8 mouse cellular contexts compared by ENCODE assay signal in genomic region chr3:60611839-60612238, GRCm38 (mm10).
DNase-seq lines count a peak whose midpoint lies in the region; ATAC-seq lines count a peak whose summit lies in the region.

No protein-coding gene starts in this region.

- no peaks in the 10 kb centered on the region for H3K27me3 ChIP-seq in forebrain, embryonic 14.5 days (replicated peaks; ENCODE audit: control insufficient read depth, insufficient read depth, low read length)
- no peaks in the 10 kb centered on the region for H3K27me3 ChIP-seq in forebrain, embryonic 15.5 days
- H3K27me3 ChIP-seq in midbrain, embryonic 14.5 days (ENCODE audit: control insufficient read depth, insufficient read depth, low read length) = no peaks in the 10 kb centered on the region
- no peaks in the 10 kb centered on the region for H3K27me3 ChIP-seq in midbrain, embryonic 15.5 days (replicated peaks)

- peak; percentile 78 for DNase-seq in forebrain, embryonic 14.5 days (ENCODE audit: low spot score)
- DNase-seq in midbrain, embryonic 14.5 days = peak; percentile 86
- DNase-seq in c-Kit-positive CD71-positive TER-119-negative erythroid progenitor cells, embryonic 14.5 days (ENCODE audit: low read depth) = peak; percentile 63
- DNase-seq in lung, postnatal 36 days = peak; percentile 86
- peak; percentile 81 for DNase-seq in thymus, postnatal 0 days (ENCODE audit: low spot score)

- no peaks in the 10 kb centered on the region for H3K4me1 ChIP-seq in forebrain, embryonic 14.5 days (ENCODE audit: control insufficient read depth, insufficient read depth, low read length)
- H3K4me1 ChIP-seq in forebrain, embryonic 15.5 days = peaks cover 6% of the 10 kb centered on the region; the same call in 1 of the 2 replicates
- H3K4me1 ChIP-seq in midbrain, embryonic 14.5 days (ENCODE audit: control insufficient read depth, insufficient read depth, low read length) = no peaks in the 10 kb centered on the region
- H3K4me1 ChIP-seq in midbrain, embryonic 15.5 days = no peaks in the 10 kb centered on the region

- ATAC-seq in forebrain, embryonic 14.5 days = no peak
- ATAC-seq in forebrain, embryonic 15.5 days (replicated peaks) = no peak
- ATAC-seq in midbrain, embryonic 14.5 days (ENCODE audit: low FRiP score, low TSS enrichment) = no peak
- ATAC-seq in midbrain, embryonic 15.5 days (replicated peaks) = no peak
- ATAC-seq in granulocyte monocyte progenitor cell, adult 5-6 weeks (replicated peaks; ENCODE audit: poor library complexity, severe bottlenecking) = peak; percentile 37

- H3K4me3 ChIP-seq in forebrain, embryonic 14.5 days (ENCODE audit: low read depth, low read length) = no peak overlapping the region
- H3K4me3 ChIP-seq in forebrain, embryonic 15.5 days = no peak overlapping the region
- no peak overlapping the region for H3K4me3 ChIP-seq in midbrain, embryonic 14.5 days (replicated peaks; ENCODE audit: low read depth, low read length)
- no peak overlapping the region for H3K4me3 ChIP-seq in midbrain, embryonic 15.5 days

- H3K27ac ChIP-seq in forebrain, embryonic 14.5 days (ENCODE audit: low read depth, low read length) = no peak overlapping the region
- H3K27ac ChIP-seq in forebrain, embryonic 15.5 days (replicated peaks) = no peak overlapping the region
- H3K27ac ChIP-seq in midbrain, embryonic 14.5 days (replicated peaks; ENCODE audit: low read depth, low read length) = no peak overlapping the region
- no peak overlapping the region for H3K27ac ChIP-seq in midbrain, embryonic 15.5 days

- no peak overlapping the region for H3K4me2 ChIP-seq in forebrain, embryonic 14.5 days (ENCODE audit: low read length)
- no peak overlapping the region for H3K4me2 ChIP-seq in forebrain, embryonic 15.5 days (replicated peaks)
- H3K4me2 ChIP-seq in midbrain, embryonic 14.5 days (ENCODE audit: low read length) = no peak overlapping the region
- no peak overlapping the region for H3K4me2 ChIP-seq in midbrain, embryonic 15.5 days

- no peak overlapping the region for H3K9ac ChIP-seq in forebrain, embryonic 14.5 days (ENCODE audit: low read length)
- H3K9ac ChIP-seq in forebrain, embryonic 15.5 days (replicated peaks) = no peak overlapping the region
- no peak overlapping the region for H3K9ac ChIP-seq in midbrain, embryonic 14.5 days (replicated peaks; ENCODE audit: low read length)
- H3K9ac ChIP-seq in midbrain, embryonic 15.5 days = no peak overlapping the region

- no peaks in the 10 kb centered on the region for H3K36me3 ChIP-seq in forebrain, embryonic 14.5 days (ENCODE audit: control insufficient read depth, insufficient read depth, low read length)
- H3K36me3 ChIP-seq in forebrain, embryonic 15.5 days = no peaks in the 10 kb centered on the region
- no peaks in the 10 kb centered on the region for H3K36me3 ChIP-seq in midbrain, embryonic 14.5 days (ENCODE audit: control insufficient read depth, insufficient read depth, low read length)
- H3K36me3 ChIP-seq in midbrain, embryonic 15.5 days (replicated peaks) = no peaks in the 10 kb centered on the region

- 11% methylated on average over 2 of the region's 2 CpGs for WGBS in forebrain, embryonic 14.5 days
- 7% methylated on average over 2 of the region's 2 CpGs for WGBS in forebrain, embryonic 15.5 days
- WGBS in midbrain, embryonic 14.5 days = 11% methylated on average over 2 of the region's 2 CpGs
- WGBS in midbrain, embryonic 15.5 days = 12% methylated on average over 2 of the region's 2 CpGs

- no peaks in the 10 kb centered on the region for H3K9me3 ChIP-seq in forebrain, embryonic 14.5 days (replicated peaks; ENCODE audit: control insufficient read depth, low read length)
- no peaks in the 10 kb centered on the region for H3K9me3 ChIP-seq in forebrain, embryonic 15.5 days
- H3K9me3 ChIP-seq in midbrain, embryonic 14.5 days (ENCODE audit: control insufficient read depth, low read length) = no peaks in the 10 kb centered on the region
- no peaks in the 10 kb centered on the region for H3K9me3 ChIP-seq in midbrain, embryonic 15.5 days
